Mouse (Mus musculus): ENCODE results near the gene Mtr. TPM values are rescaled to one million over a fixed set of nuclear protein-coding genes. Genes with fewer than 3 reads are reported as not detected.

The Mtr gene
- polyA plus RNA-seq (2014; fragmentation: Illumina TruSeq; extraction: RNeasy Lipid Tissue Mini Kit (QIAGEN cat#74804); ENCODE audit: low read depth, low replicate concordance) = 4.8 TPM

DNA sequence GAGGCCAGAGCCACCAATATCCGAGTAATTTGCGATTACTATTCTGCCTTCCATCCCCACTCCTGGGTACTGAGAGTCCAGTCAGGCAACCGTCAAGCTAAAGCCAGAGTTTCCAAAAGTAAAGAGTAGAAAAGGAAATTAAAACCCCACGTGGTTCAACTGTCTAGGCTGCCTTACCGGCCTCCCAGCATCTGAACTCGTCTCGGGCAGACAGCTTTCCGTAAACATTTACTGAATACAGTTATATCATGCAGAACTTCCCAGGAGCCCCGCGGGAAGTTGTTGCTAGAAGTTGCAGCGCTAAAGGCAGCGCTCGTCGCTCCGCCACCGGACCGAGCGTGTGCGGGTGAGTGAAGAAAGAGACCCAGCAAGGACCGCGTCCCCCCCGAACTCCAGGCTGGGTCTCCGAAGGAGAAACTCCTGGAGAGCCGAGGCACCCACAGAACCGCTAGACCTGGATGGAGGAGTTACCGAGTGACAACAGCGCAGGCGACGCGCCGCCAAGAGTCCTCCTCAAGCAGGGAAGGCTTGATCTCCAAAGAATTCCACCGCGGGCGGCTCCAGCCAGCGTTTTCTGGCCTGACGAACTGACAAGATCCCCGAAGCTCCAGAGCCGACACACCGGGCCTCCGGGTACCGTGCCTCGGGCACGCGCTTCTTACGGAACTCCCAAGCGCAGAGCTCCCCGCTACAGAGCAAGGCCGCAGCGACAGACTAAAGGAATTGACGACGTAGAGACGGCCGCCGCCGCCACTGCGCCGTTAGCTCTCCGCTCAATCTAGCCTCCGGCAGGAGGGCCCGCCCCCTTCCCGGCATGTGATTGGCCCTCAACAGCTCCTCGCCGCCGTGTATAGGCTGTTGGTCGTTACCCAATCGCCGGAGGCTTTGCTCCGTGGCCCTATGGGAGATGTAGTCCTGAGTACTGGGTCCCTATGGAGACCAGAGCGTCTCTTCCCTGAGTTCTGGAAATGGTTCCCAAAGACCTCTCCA, at the start of gene Mtr:
TSS of gene Mtr (minus strand) at position 723 of the 990 bp plus-strand sequence.

Other genes starting within 250 kb of the Mtr start
- gene Ryr2, start 151.2 kb downstream of the Mtr start, polyA plus RNA-seq (2014; fragmentation: Illumina TruSeq; extraction: RNeasy Lipid Tissue Mini Kit (QIAGEN cat#74804); ENCODE audit: low read depth, low replicate concordance) = not detected
- gene Actn2, start 82.6 kb upstream of the Mtr start, polyA plus RNA-seq (2014; fragmentation: Illumina TruSeq; extraction: RNeasy Lipid Tissue Mini Kit (QIAGEN cat#74804); ENCODE audit: low read depth, low replicate concordance) = not detected
- gene Heatr1, start 136.9 kb upstream of the Mtr start, polyA plus RNA-seq (2014; fragmentation: Illumina TruSeq; extraction: RNeasy Lipid Tissue Mini Kit (QIAGEN cat#74804); ENCODE audit: low read depth, low replicate concordance) = 7.5 TPM
- gene Lgals8, start 206.8 kb upstream of the Mtr start, polyA plus RNA-seq (2014; fragmentation: Illumina TruSeq; extraction: RNeasy Lipid Tissue Mini Kit (QIAGEN cat#74804); ENCODE audit: low read depth, low replicate concordance) = 159 TPM

All from liver, adult 10 weeks (tissue).